Mouse (Mus musculus) embryonic facial prominence, embryonic 14.5 days (tissue): Measurements from ENCODE around the gene Sfxn1. TPM values are rescaled to one million over a fixed set of nuclear protein-coding genes. Genes with fewer than 3 reads are reported as not detected.
A peak's percentile ranks its signal among the peaks of the same experiment; 100 is the strongest.

Source experiments
- ATAC-seq: fragments of 200-750 bp; cut with Nextera tagmentation; 2 replicates; pipeline ENCODE4 v1.8.0; 2017; ENCODE audit warnings: low read depth, moderate number of reproducible peaks, moderate TSS enrichment
- DNase-seq: peaks from one replicate; pipeline ENCODE4 v3.0.0-alpha.2; 2015; ENCODE audit warnings: low spot score
- H3K27ac ChIP-seq: fragments of 300-500 bp; sonication (generic); replicated peaks from 2 replicates; pipeline ENCODE4 v1.5.1; 2014; ENCODE audit warnings: low read depth, mild to moderate bottlenecking, low read length, moderate library complexity
- H3K27me3 ChIP-seq: fragments of 300-500 bp; sonication (generic); replicated peaks from 2 replicates; pipeline ENCODE4 v1.6.1; 2014; ENCODE audit warnings: low read length; ENCODE audit not compliant: control insufficient read depth, insufficient read depth
- H3K36me3 ChIP-seq: fragments of 300-500 bp; sonication (generic); 2 replicates; pipeline ENCODE4 v1.6.1; 2014; ENCODE audit warnings: low read length, mixed read lengths; ENCODE audit not compliant: control insufficient read depth, insufficient read depth
- H3K4me1 ChIP-seq: fragments of 300-500 bp; sonication (generic); 2 replicates; pipeline ENCODE4 v1.6.1; 2014; ENCODE audit warnings: antibody characterized with exemption, low read length; ENCODE audit not compliant: control insufficient read depth, insufficient read depth
- H3K4me2 ChIP-seq: fragments of 300-500 bp; sonication (generic); 2 replicates; pipeline ENCODE4 v1.6.1; 2014; ENCODE audit warnings: low read depth, mild to moderate bottlenecking, low read length, moderate library complexity, mixed read lengths
- H3K4me3 ChIP-seq: fragments of 300-500 bp; sonication (generic); 2 replicates; pipeline ENCODE4 v1.5.1; 2014; ENCODE audit warnings: low read depth, mild to moderate bottlenecking, low read length
- H3K9ac ChIP-seq: fragments of 300-500 bp; sonication (generic); 2 replicates; pipeline ENCODE4 v1.6.1; 2014; ENCODE audit warnings: low read depth, mild to moderate bottlenecking, low read length, moderate library complexity, mixed read lengths
- H3K9me3 ChIP-seq: fragments of 300-500 bp; sonication (generic); 2 replicates; pipeline ENCODE4 v1.6.1; 2016; ENCODE audit warnings: low read length; ENCODE audit not compliant: control insufficient read depth
- WGBS: fragments of 180-500 bp; shearing (Covaris S2); extraction: QIAGEN DNeasy Blood & Tissue Kit; methylation state at CpG from one replicate; pipeline ENCODE4 v1.1.7; 2014; 5-methylcytosine and 5-hydroxymethylcytosine counted together
- polyA plus RNA-seq: library from polyadenylated mRNA; unstranded; fragments of >200 nt; fragmentation: Nextera tagmentation; extraction: Ambion mirVana; gene quantifications from 2 replicates; pipeline ENCODE4 v1.2.1, GENCODE M21; 2014

Sfxn1 gene
- polyA plus RNA-seq = 51.4 and 56.8 TPM in 2 replicates

- WGBS = 2% methylated on average over 37 of the region's 74 CpGs
- 0 out of 2 replicates have a peak, but pooled peaks cover 10% of the 10 kb centered on the region for H3K4me1 ChIP-seq
- no peaks in the 10 kb centered on the region for H3K9me3 ChIP-seq
Measured at GRCm38 (mm10) chr13:54071606-54072331, at the start of gene Sfxn1. Gene Sfxn1, plus strand, starts transcription at chr13:54071869.

GRCm38 (mm10) chr13:54023311-54023710 is 48.4 kb upstream of the Sfxn1 start:
- peak; percentile 11 for DNase-seq

More at GRCm38 (mm10) chr13:54071606-54072331, at the start of gene Sfxn1:
- Histone ChIP-seq H3K9ac (peak within 1 kb of the TSS; percentile 84), H3K4me3 (peak within 1 kb of the TSS; percentile 75), H3K27ac (peak within 1 kb of the TSS; percentile 40; the same call in 1 of the 2 replicates), H3K27me3 (no peaks in the 10 kb centered on the region), H3K36me3 (0 out of 2 replicates have a peak, but pooled peaks cover 6% of the 10 kb centered on the region), H3K4me2 (peak within 1 kb of the TSS; percentile 83)
- DNase-seq (peak; percentile 82), ATAC-seq (peak; percentile 85)

GRCm38 (mm10) chr13:54027079-54027478 is 44.6 kb upstream of the Sfxn1 start:
- H3K27ac ChIP-seq = no peak overlapping the region
- no peaks in the 10 kb centered on the region for H3K27me3 ChIP-seq
- no peaks in the 10 kb centered on the region for H3K9me3 ChIP-seq
- H3K4me3 ChIP-seq = no peak overlapping the region
- 73% methylated on average over 7 of the region's 7 CpGs for WGBS
- H3K4me2 ChIP-seq = no peak overlapping the region
- H3K36me3 ChIP-seq = no peaks in the 10 kb centered on the region
- no peak for ATAC-seq
- H3K9ac ChIP-seq = no peak overlapping the region
- no peaks in the 10 kb centered on the region for H3K4me1 ChIP-seq
- no peak for DNase-seq

More at GRCm38 (mm10) chr13:54023311-54023710, 48.4 kb upstream of the Sfxn1 start:
- H3K9me3 ChIP-seq = no peaks in the 10 kb centered on the region
- H3K4me2 ChIP-seq = no peak overlapping the region
- no peak overlapping the region for H3K9ac ChIP-seq
- no peak overlapping the region for H3K4me3 ChIP-seq
- WGBS = 33% methylated on average over 5 of the region's 5 CpGs
- H3K4me1 ChIP-seq = no peaks in the 10 kb centered on the region
- ATAC-seq = no peak
- H3K27ac ChIP-seq = no peak overlapping the region
- H3K36me3 ChIP-seq = no peaks in the 10 kb centered on the region
- no peaks in the 10 kb centered on the region for H3K27me3 ChIP-seq

- ATAC-seq (no peak), DNase-seq (no peak)
- H3K4me2 ChIP-seq = no peak overlapping the region
- WGBS = 89% methylated on average over 4 of the region's 4 CpGs
- no peaks in the 10 kb centered on the region for H3K4me1 ChIP-seq
- no peak overlapping the region for H3K4me3 ChIP-seq
- no peaks in the 10 kb centered on the region for H3K27me3 ChIP-seq
- no peak overlapping the region for H3K27ac ChIP-seq
- no peaks in the 10 kb centered on the region for H3K9me3 ChIP-seq
- no peak overlapping the region for H3K9ac ChIP-seq
- H3K36me3 ChIP-seq = no peaks in the 10 kb centered on the region
Measured at GRCm38 (mm10) chr13:54033653-54034052, 38.0 kb upstream of the Sfxn1 start.

- no peak overlapping the region for H3K9ac ChIP-seq
- 68% methylated on average over 1 of the region's 1 CpGs for WGBS
- H3K27ac ChIP-seq = no peak overlapping the region
- H3K4me3 ChIP-seq = no peak overlapping the region
- DNase-seq = no peak
- H3K4me1 ChIP-seq = no peaks in the 10 kb centered on the region
- no peaks in the 10 kb centered on the region for H3K36me3 ChIP-seq
- H3K4me2 ChIP-seq = no peak overlapping the region
- no peaks in the 10 kb centered on the region for H3K9me3 ChIP-seq
- ATAC-seq = no peak
- no peaks in the 10 kb centered on the region for H3K27me3 ChIP-seq
Measured at GRCm38 (mm10) chr13:54035541-54035940, 36.1 kb upstream of the Sfxn1 start.

GRCm38 (mm10) chr13:54037936-54038335 is 33.7 kb upstream of the Sfxn1 start:
- DNase-seq (no peak), ATAC-seq (no peak)
- no peaks in the 10 kb centered on the region for H3K27me3 ChIP-seq
- H3K27ac ChIP-seq = no peak overlapping the region
- H3K36me3 ChIP-seq = no peaks in the 10 kb centered on the region
- H3K4me3 ChIP-seq = no peak overlapping the region
- 81% methylated on average over 4 of the region's 4 CpGs for WGBS
- no peak overlapping the region for H3K9ac ChIP-seq
- no peaks in the 10 kb centered on the region for H3K9me3 ChIP-seq
- H3K4me1 ChIP-seq = no peaks in the 10 kb centered on the region
- no peak overlapping the region for H3K4me2 ChIP-seq

- DNase-seq = no peak
- Histone ChIP-seq H3K9me3 (no peaks in the 10 kb centered on the region), H3K27me3 (no peaks in the 10 kb centered on the region), H3K4me1 (no peaks in the 10 kb centered on the region), H3K4me3 (no peak overlapping the region), H3K36me3 (no peaks in the 10 kb centered on the region), H3K4me2 (no peak overlapping the region), H3K9ac (no peak overlapping the region), H3K27ac (no peak overlapping the region)
- WGBS = 91% methylated on average over 2 of the region's 2 CpGs
- ATAC-seq = no peak
Measured at GRCm38 (mm10) chr13:54040256-54040655, 31.4 kb upstream of the Sfxn1 start.

GRCm38 (mm10) chr13:54048679-54049352 is 22.9 kb upstream of the Sfxn1 start:
- Histone ChIP-seq H3K9me3 (no peaks in the 10 kb centered on the region), H3K36me3 (no peaks in the 10 kb centered on the region), H3K4me1 (no peaks in the 10 kb centered on the region), H3K9ac (no peak overlapping the region), H3K27me3 (0 out of 2 replicates have a peak, but pooled peaks cover 6% of the 10 kb centered on the region), H3K4me2 (no peak overlapping the region), H3K4me3 (no peak overlapping the region), H3K27ac (no peak overlapping the region)
- no peak for DNase-seq
- ATAC-seq = no peak
- WGBS = 83% methylated on average over 7 of the region's 7 CpGs
